Mouse (Mus musculus): ENCODE results near the gene Bcl3.

The Bcl3 gene

DNA sequence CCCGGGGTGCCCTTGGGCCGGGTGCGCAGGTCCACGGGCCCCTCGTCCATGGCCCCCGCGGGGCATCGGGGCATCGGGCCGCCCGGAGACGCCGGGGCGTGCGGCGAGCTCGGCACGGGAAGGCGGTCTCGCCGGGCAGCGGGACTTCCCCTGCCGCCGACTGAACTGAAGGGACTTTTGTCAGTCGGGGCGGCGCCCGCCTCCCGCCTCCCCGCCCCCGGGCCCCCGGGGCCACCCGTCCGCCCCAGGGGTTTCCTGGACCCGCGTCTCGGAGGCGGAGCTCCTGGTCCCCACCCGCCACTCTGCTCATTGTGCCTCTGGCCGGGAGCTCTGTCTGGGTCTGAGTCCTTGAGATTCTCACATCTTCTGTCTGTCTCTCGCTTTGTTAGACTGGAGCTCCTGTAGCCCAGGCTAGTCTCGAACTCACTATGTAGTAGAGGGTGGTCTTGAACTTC, at the start of gene Bcl3:
TSS of gene Bcl3 (minus strand) at position 167 of the 455 bp plus-strand sequence.
- in situ Hi-C loops (cut with MboI, MseI) = no loop called here

GRCm38 (mm10) chr7:19871943-19872601, 49.5 kb upstream of the Bcl3 start:
- in situ Hi-C loops (cut with MboI, MseI) = no loop called here

DNA sequence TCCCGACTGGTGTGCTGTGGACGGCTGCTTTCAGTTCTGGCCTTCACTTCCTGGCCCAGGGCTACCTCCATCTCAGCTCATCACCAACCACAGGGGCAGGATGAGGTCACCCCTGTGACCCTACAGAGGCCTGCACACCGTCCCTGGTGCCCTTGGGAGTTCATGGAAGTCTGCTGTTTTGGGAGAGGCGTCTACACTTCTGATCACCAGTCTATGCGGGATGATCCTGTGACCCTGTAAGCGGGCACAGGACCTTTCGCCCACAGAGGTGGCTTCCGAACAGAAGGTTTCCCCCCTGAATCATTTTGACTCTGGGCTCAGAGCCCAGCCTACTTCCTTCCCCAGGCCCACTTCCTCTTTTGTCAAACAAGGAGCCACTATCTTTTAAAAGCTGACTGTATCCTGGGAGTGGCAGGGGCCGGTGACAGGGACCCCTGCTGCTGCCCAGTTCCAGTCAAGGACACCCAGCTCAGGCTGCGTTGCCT, 48.6 kb upstream of the Bcl3 start:
- in situ Hi-C loops (cut with MboI, MseI) = no loop called here

DNA sequence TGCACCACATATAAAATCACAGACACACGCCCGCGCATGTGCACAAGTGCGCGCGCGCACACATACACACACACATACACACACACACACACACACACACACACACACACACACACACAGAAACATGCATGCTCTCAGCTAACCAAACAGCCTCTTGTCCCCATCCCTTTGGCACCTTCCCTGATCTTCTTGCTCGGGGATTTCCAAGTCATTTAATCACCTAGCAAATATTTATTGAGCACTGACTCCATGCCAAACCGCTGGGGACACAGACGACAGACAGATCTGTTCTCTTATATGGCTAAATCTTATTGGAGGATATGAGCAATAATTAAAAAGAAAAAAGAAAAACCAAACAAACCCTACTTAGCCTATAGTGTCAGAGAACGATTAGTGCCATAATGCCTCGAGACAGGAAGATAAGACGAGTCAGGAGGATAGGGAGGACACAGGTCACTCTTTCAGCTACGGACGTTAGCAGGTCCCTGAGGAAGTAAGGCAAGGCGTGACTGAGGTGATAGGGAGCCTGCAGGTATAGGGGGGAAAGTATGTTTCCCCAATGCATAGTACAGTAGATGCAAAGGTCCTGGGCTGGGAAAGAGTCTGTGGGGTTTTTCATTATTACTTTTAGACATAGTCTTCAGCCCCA, 45.3 kb upstream of the Bcl3 start:
- in situ Hi-C loops (cut with MboI, MseI) = no loop called here

GRCm38 (mm10) chr7:19866490-19866889, 43.9 kb upstream of the Bcl3 start:
- in situ Hi-C loops (cut with MboI, MseI) = no loop called here

- in situ Hi-C loops (cut with MboI, MseI) = no loop called here
Measured at GRCm38 (mm10) chr7:19865246-19866036, 42.9 kb upstream of the Bcl3 start.

DNA sequence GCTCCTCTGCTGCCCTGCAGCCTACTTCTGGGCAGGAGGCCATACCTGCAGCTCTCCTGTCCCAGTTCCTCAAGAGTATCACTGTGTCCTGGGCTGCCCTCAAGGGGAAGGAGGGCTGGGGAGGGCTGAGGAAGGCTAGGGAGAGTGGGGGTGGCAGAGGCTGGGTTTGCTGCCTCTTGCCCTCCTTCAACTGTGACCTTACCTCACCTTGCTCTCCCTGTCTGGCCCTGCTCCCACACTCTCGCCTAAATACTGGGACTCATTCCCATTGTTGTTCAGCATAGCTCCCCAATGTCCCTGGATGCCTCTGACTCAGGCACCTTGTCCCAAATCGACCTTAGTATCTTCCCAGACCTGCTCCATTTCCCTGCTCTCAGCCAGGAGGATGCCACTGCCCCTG, 41.7 kb upstream of the Bcl3 start:
- in situ Hi-C loops (cut with MboI, MseI) = no loop called here

GRCm38 (mm10) chr7:19861199-19861598, 38.6 kb upstream of the Bcl3 start, which contains the start of gene Ceacam16:
Ceacam16 (minus strand) TSS chr7:19861299.
- in situ Hi-C loops (cut with MboI, MseI) = no loop called here

GRCm38 (mm10) chr7:19859740-19860139, 37.2 kb upstream of the Bcl3 start:
- in situ Hi-C loops (cut with MboI, MseI) = no loop called here

GRCm38 (mm10) chr7:19856283-19856682, 33.7 kb upstream of the Bcl3 start:
- in situ Hi-C loops (cut with MboI, MseI) = no loop called here

- in situ Hi-C loops (cut with MboI, MseI) = no loop called here
Measured at GRCm38 (mm10) chr7:19855663-19856062, 33.1 kb upstream of the Bcl3 start.

GRCm38 (mm10) chr7:19853526-19853925, 31.0 kb upstream of the Bcl3 start:
- in situ Hi-C loops (cut with MboI, MseI) = no loop called here

GRCm38 (mm10) chr7:19851858-19852570, 29.4 kb upstream of the Bcl3 start, which contains the start of gene Gm19345:
Gm19345 (plus strand) TSS chr7:19852003.
- in situ Hi-C loops (cut with MboI, MseI) = no loop called here

DNA sequence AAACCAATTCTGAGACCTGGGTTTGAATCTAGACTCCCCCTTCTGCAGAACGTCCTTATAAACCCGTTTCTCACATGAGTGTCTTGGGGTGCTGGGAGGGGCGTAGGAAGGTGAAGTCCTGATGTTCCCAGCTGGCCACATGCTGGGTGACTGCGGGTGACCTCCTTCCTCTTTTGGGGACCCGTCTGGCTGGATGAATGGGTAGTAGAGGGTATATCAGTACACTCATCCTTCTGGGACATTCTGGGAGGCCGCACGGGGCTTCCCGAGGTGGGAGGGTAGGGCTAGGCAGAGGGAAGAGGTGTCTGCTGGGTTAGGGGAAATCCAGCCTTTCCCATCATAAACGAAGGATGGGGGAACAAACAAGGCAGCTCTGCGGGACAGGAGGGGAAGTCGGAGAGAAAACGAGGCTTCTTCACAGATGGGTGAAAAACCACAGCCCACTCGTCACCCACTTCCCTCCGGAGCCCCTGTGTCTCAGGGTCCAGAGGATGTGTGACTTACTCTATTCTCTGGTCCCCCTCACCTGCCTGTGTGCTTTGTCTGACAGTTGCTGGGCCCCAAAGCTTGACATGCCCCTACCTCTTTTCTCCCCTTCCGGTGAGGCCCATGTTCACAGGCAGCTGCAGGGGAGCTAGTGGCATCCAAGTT, 22.1 kb upstream of the Bcl3 start:
- in situ Hi-C loops (cut with MboI, MseI) = loop anchor here (5.0 kb wide), 1 partner anchor 42 kb away; no protein-coding TSS in a partner anchor

- in situ Hi-C loops (cut with MboI, MseI) = loop anchor here (5.0 kb wide), 1 partner anchor 41 kb away; no protein-coding TSS in a partner anchor
Measured at GRCm38 (mm10) chr7:19843561-19843960, 21.0 kb upstream of the Bcl3 start.

DNA sequence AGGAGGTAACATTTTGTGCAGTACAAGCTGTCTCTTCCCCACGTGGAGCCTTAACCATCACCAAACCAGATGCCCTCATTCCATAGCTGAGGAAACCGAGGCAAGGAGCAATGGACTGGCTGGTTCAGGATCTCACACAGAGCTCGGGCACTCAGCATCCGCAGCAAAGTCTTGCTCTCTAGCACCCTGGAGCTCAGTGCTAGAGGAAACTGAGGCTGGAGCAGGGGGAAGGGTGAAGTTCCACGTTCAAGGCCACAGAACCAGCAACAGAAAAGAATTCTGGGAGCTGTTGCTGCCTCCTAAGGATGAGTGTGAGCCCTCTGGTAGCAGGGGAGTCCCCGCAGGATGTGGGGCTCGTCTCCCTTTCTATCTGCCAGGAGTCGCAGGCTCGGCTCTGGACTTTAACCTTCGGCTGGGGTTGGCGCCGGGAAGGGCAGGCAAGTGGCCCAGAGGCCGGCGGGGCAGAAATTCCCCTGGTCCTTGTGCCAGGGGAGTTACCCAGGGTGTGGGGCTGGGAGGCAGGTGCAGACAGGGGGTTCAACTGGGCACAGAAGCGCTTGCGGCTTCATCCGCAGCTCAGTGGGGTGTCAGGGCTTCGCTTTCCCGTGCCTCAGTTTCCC, 20.4 kb upstream of the Bcl3 start:
- in situ Hi-C loops (cut with MboI, MseI) = loop anchor here (5.0 kb wide), 1 partner anchor 41 kb away; no protein-coding TSS in a partner anchor

DNA sequence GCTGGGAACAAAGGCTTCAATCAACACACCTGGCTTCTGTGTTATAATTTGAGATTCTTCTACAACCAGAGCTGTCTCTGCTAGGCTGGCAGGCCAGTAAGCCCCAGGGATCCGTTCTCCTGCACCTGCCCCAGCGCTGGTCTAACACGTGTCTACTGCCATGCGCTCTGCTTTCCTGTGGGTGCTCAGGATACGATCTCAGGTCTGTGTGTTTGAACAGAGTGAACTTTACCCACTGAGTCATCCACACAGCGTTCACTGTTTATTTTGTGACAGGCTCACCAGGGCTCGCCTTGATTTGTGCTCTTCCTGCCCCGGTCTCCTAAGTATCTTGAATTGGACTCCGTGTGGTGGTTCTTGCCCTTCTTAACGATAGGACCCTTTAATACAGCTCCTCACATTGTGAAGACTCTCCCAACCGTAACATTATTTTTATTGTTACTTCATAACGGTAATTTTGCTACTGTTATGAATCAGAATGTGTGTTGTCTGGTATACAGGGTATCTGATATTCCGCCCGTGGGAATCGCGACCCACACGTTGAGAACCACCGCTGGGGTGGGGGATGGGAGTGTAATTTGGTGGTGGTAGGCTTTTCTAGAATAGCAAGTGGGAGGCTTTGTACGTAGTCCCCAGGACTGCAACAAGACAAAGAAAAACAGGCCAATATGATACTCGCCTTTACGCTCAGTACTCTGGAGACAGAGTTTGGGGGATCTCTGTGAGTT, 19.3 kb upstream of the Bcl3 start:
- in situ Hi-C loops (cut with MboI, MseI) = loop anchor here (5.0 kb wide), 1 partner anchor 40 kb away; no protein-coding TSS in a partner anchor

DNA sequence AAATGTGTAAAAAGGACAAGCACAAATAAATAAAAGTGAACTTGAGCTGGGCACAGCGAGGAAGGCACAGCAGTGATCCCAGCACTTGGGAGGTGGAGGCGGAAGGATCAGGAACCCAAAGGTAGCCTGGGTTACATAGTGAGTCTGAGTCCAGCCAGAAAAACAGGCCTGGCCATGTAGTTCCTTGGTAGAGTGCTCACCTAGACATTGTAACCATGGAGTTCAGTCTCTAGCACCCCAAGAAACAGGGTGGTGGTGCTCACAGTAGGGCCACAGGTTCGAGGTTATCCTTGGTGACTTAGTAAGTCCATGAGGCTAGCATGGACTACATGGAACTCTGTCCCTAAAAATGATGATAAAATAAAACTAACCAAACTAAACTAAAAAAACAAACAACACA, 18.4 kb upstream of the Bcl3 start:
- in situ Hi-C loops (cut with MboI, MseI) = loop anchor here (5.0 kb wide), 1 partner anchor 39 kb away; no protein-coding TSS in a partner anchor

DNA sequence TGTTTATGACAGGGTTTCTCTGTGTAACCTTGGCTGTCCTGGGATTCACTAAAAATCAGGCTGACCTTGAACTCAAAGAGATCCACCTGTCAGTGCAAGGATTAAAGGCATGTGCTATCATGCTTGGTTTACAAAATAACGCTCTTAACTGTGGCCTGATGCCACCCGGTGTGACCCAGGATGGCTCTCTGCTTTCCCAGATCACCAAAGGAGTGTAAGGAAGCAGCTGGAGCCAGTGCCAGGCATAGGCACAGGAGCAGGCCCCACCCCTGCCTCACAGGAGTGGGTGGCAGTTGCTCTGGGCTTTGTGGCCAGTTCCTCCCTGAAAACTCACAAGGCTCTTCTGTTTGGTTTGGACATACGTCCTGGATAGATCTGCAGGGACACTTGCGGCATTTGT, 17.8 kb upstream of the Bcl3 start:
- in situ Hi-C loops (cut with MboI, MseI) = loop anchor here (5.0 kb wide), 1 partner anchor 38 kb away; no protein-coding TSS in a partner anchor

Measured in T-helper 2 cell (primary cell).